Mouse (Mus musculus) C2C12 (cell line): ENCODE data around the gene Ctnna2.

ENCODE experiments used
- CEBPB ChIP-seq: IDR thresholded peaks from one replicate; pipeline ENCODE4 v1.6.1; 2011; ENCODE audit warnings: low read depth, mild to moderate bottlenecking, control low read depth, moderate library complexity
- CTCF ChIP-seq: IDR thresholded peaks from one replicate; pipeline ENCODE4 v1.5.1; 2011; ENCODE audit not compliant: control insufficient read depth, insufficient read depth, insufficient read length
- FOSL1 ChIP-seq: IDR thresholded peaks from one replicate; pipeline ENCODE4 v1.8.0; 2011; ENCODE audit warnings: mild to moderate bottlenecking, low read length; ENCODE audit not compliant: poor library complexity, insufficient read depth, severe bottlenecking

GRCm38 (mm10) chr6:77724952-77725299 lies 254.6 kb downstream of the Ctnna2 start:
- TF ChIP-seq CTCF (no peak), CEBPB (no peak), FOSL1 (no peak)
